Mouse (Mus musculus) liver, embryonic 13.5 days (tissue): ENCODE results near the gene D3Ertd254e. TPM values are rescaled to one million over a fixed set of nuclear protein-coding genes. Genes with fewer than 3 reads are reported as not detected.

Experiments used
- polyA plus RNA-seq: library from polyadenylated mRNA; unstranded; fragments of >200 nt; fragmentation: Nextera tagmentation; extraction: Ambion mirVana; gene quantifications from 2 replicates; pipeline ENCODE4 v1.2.1, GENCODE M21; 2015

D3Ertd254e gene
- polyA plus RNA-seq, 1 experiment from 2014 or later: 1.2 TPM

Other genes starting within 250 kb of the D3Ertd254e start
- 98.7 and 125 TPM in 2 replicates for gene Dcun1d1, start 213.6 kb upstream of the D3Ertd254e start, polyA plus RNA-seq
- 13.9 and 14.4 TPM in 2 replicates for gene Mccc1, start 150.3 kb upstream of the D3Ertd254e start, polyA plus RNA-seq
- not detected in 2 replicates for gene Ccdc144b, start 97.5 kb upstream of the D3Ertd254e start, polyA plus RNA-seq
- gene Acad9, start 85.0 kb upstream of the D3Ertd254e start, polyA plus RNA-seq: 35.5 and 41.5 TPM in 2 replicates
- 0.08 TPM in 1 of 2 replicates, not detected in the other for gene Qrfpr, start 71.3 kb downstream of the D3Ertd254e start, polyA plus RNA-seq